Mouse (Mus musculus): ENCODE data around the gene Rsbn1.

GRCm38 (mm10) chr3:103985194-103985593 is 71.3 kb downstream of the Rsbn1 start:
- TF ChIP-seq CTCF (IDR thresholded peaks at IDR 0.05; ENCODE audit: low read depth), result no peak
- TF ChIP-seq EP300 (IDR thresholded peaks at IDR 0.05; ENCODE audit: low read depth), result no peak

All from heart, postnatal 0 days (tissue).